Mouse (Mus musculus) neural tube, embryonic 13.5 days (tissue): ENCODE measurements around the gene Lrrc8c. TPM values are rescaled to one million over a fixed set of nuclear protein-coding genes. Genes with fewer than 3 reads are reported as not detected.

ENCODE experiments used
- ATAC-seq: fragments of 200-750 bp; cut with Nextera tagmentation; 2 replicates; pipeline ENCODE4 v1.8.0; 2017; ENCODE audit warnings: low read depth, mild to moderate bottlenecking, moderate TSS enrichment, moderate library complexity
- H3K27ac ChIP-seq: fragments of 300-500 bp; sonication (generic); replicated peaks from 2 replicates; pipeline ENCODE4 v1.5.1; 2015; ENCODE audit warnings: moderate library complexity, mild to moderate bottlenecking, inconsistent platforms
- H3K27me3 ChIP-seq: fragments of 300-500 bp; sonication (generic); 2 replicates; pipeline ENCODE4 v1.6.1; 2015; ENCODE audit warnings: mild to moderate bottlenecking, inconsistent platforms
- H3K36me3 ChIP-seq: fragments of 300-500 bp; sonication (generic); 2 replicates; pipeline ENCODE4 v1.6.1; 2015; ENCODE audit warnings: mild to moderate bottlenecking, inconsistent platforms
- H3K4me1 ChIP-seq: fragments of 300-500 bp; sonication (generic); replicated peaks from 2 replicates; pipeline ENCODE4 v1.6.1; 2015; ENCODE audit warnings: inconsistent platforms
- H3K4me2 ChIP-seq: fragments of 300-500 bp; sonication (generic); 2 replicates; pipeline ENCODE4 v1.6.1; 2015; ENCODE audit warnings: inconsistent platforms, mild to moderate bottlenecking, moderate library complexity
- H3K4me3 ChIP-seq: fragments of 300-500 bp; sonication (generic); 2 replicates; pipeline ENCODE4 v1.5.1; 2015; ENCODE audit warnings: mild to moderate bottlenecking, inconsistent platforms
- H3K9ac ChIP-seq: fragments of 300-500 bp; sonication (generic); 2 replicates; pipeline ENCODE4 v1.6.1; 2015; ENCODE audit warnings: moderate library complexity, mild to moderate bottlenecking, inconsistent platforms
- H3K9me3 ChIP-seq: fragments of 300-500 bp; sonication (generic); 2 replicates; pipeline ENCODE4 v1.6.1; 2016; ENCODE audit warnings: inconsistent platforms
- WGBS: fragments of 180-500 bp; shearing (Covaris S2); methylation state at CpG from one replicate; pipeline ENCODE4 v1.1.7; 2015; 5-methylcytosine and 5-hydroxymethylcytosine counted together
- polyA plus RNA-seq: library from polyadenylated mRNA; unstranded; fragments of >200 nt; fragmentation: Nextera tagmentation; extraction: Ambion mirVana; gene quantifications from 2 replicates; pipeline ENCODE4 v1.2.1, GENCODE M21; 2015

The Lrrc8c gene
- polyA plus RNA-seq = 10.3 and 15.1 TPM in 2 replicates

- H3K9me3 ChIP-seq = no peaks in the 10 kb centered on the region
- peak within 1 kb of the TSS; percentile 89 for H3K9ac ChIP-seq
- peaks cover 26% of the 10 kb centered on the region for H3K4me1 ChIP-seq
- WGBS = under 1% methylated on average over 91 of the region's 93 CpGs
- H3K4me3 ChIP-seq = peak within 1 kb of the TSS; percentile 71
- H3K4me2 ChIP-seq = peak within 1 kb of the TSS; percentile 90
- no peaks in the 10 kb centered on the region for H3K36me3 ChIP-seq
- ATAC-seq = peak; percentile 94
- H3K27me3 ChIP-seq = 0 out of 2 replicates have a peak, but pooled peaks cover 2% of the 10 kb centered on the region
- H3K27ac ChIP-seq = peak within 1 kb of the TSS; percentile 85
Measured at GRCm38 (mm10) chr5:105519096-105519975, at the start of gene Lrrc8c. Gene Lrrc8c, plus strand, starts transcription at chr5:105519388.

- ATAC-seq = no peak
- no peak overlapping the region for H3K4me3 ChIP-seq
- no peaks in the 10 kb centered on the region for H3K9me3 ChIP-seq
- 75% methylated on average over 5 of the region's 5 CpGs for WGBS
- H3K27ac ChIP-seq = no peak overlapping the region
- H3K36me3 ChIP-seq = no peaks in the 10 kb centered on the region
- H3K27me3 ChIP-seq = no peaks in the 10 kb centered on the region
- no peak overlapping the region for H3K9ac ChIP-seq
- H3K4me1 ChIP-seq = 0 out of 2 replicates have a peak, but pooled peaks cover 4% of the 10 kb centered on the region
- no peak overlapping the region for H3K4me2 ChIP-seq
Measured at GRCm38 (mm10) chr5:105472983-105473705, 46.0 kb upstream of the Lrrc8c start.

- WGBS = 88% methylated on average over 9 of the region's 9 CpGs
- ATAC-seq = no peak
- Histone ChIP-seq H3K27ac (no peak overlapping the region), H3K36me3 (peaks cover 35% of the 10 kb centered on the region), H3K9ac (no peak overlapping the region), H3K9me3 (no peaks in the 10 kb centered on the region), H3K4me3 (no peak overlapping the region), H3K4me1 (0 out of 2 replicates have a peak, but pooled peaks cover 4% of the 10 kb centered on the region), H3K4me2 (no peak overlapping the region), H3K27me3 (no peaks in the 10 kb centered on the region)
Measured at GRCm38 (mm10) chr5:105477527-105477926, 41.7 kb upstream of the Lrrc8c start.

- peaks cover 46% of the 10 kb centered on the region for H3K36me3 ChIP-seq
- no peak overlapping the region for H3K27ac ChIP-seq
- no peak overlapping the region for H3K9ac ChIP-seq
- H3K27me3 ChIP-seq = no peaks in the 10 kb centered on the region
- no peaks in the 10 kb centered on the region for H3K9me3 ChIP-seq
- no peak overlapping the region for H3K4me3 ChIP-seq
- ATAC-seq = no peak
- H3K4me2 ChIP-seq = no peak overlapping the region
- H3K4me1 ChIP-seq = no peaks in the 10 kb centered on the region
- WGBS = 90% methylated on average over 13 of the region's 13 CpGs
Measured at GRCm38 (mm10) chr5:105479673-105480072, 39.5 kb upstream of the Lrrc8c start.

- no peak overlapping the region for H3K9ac ChIP-seq
- H3K4me3 ChIP-seq = no peak overlapping the region
- no peak overlapping the region for H3K4me2 ChIP-seq
- ATAC-seq = no peak
- H3K9me3 ChIP-seq = no peaks in the 10 kb centered on the region
- 95% methylated on average over 17 of the region's 17 CpGs for WGBS
- no peaks in the 10 kb centered on the region for H3K27me3 ChIP-seq
- peaks cover 46% of the 10 kb centered on the region for H3K36me3 ChIP-seq
- H3K4me1 ChIP-seq = no peaks in the 10 kb centered on the region
- no peak overlapping the region for H3K27ac ChIP-seq
Measured at GRCm38 (mm10) chr5:105480561-105480960, 38.6 kb upstream of the Lrrc8c start.

GRCm38 (mm10) chr5:105483632-105484031 is 35.6 kb upstream of the Lrrc8c start:
- Histone ChIP-seq H3K4me3 (no peak overlapping the region), H3K27me3 (no peaks in the 10 kb centered on the region), H3K9ac (no peak overlapping the region), H3K9me3 (no peaks in the 10 kb centered on the region), H3K4me1 (no peaks in the 10 kb centered on the region), H3K4me2 (no peak overlapping the region), H3K36me3 (peaks cover 56% of the 10 kb centered on the region), H3K27ac (no peak overlapping the region)
- no peak for ATAC-seq
- WGBS = 86% methylated on average over 2 of the region's 2 CpGs

GRCm38 (mm10) chr5:105484247-105484646 is 34.9 kb upstream of the Lrrc8c start:
- no peak overlapping the region for H3K4me3 ChIP-seq
- no peak overlapping the region for H3K27ac ChIP-seq
- WGBS = 85% methylated on average over 6 of the region's 6 CpGs
- peaks cover 53% of the 10 kb centered on the region for H3K36me3 ChIP-seq
- no peaks in the 10 kb centered on the region for H3K4me1 ChIP-seq
- H3K9ac ChIP-seq = no peak overlapping the region
- no peak overlapping the region for H3K4me2 ChIP-seq
- no peaks in the 10 kb centered on the region for H3K27me3 ChIP-seq
- no peak for ATAC-seq
- H3K9me3 ChIP-seq = no peaks in the 10 kb centered on the region

- no peak overlapping the region for H3K4me2 ChIP-seq
- H3K36me3 ChIP-seq = peaks cover 47% of the 10 kb centered on the region
- H3K27me3 ChIP-seq = no peaks in the 10 kb centered on the region
- H3K4me1 ChIP-seq = no peaks in the 10 kb centered on the region
- ATAC-seq = no peak
- H3K9ac ChIP-seq = no peak overlapping the region
- WGBS = 84% methylated on average over 14 of the region's 14 CpGs
- H3K27ac ChIP-seq = no peak overlapping the region
- no peaks in the 10 kb centered on the region for H3K9me3 ChIP-seq
- no peak overlapping the region for H3K4me3 ChIP-seq
Measured at GRCm38 (mm10) chr5:105484891-105485290, 34.3 kb upstream of the Lrrc8c start.

- Histone ChIP-seq H3K4me2 (no peak overlapping the region), H3K9me3 (no peaks in the 10 kb centered on the region), H3K4me1 (peaks cover 34% of the 10 kb centered on the region), H3K9ac (no peak overlapping the region), H3K4me3 (no peak overlapping the region), H3K27ac (no peak overlapping the region), H3K27me3 (0 out of 2 replicates have a peak, but pooled peaks cover 4% of the 10 kb centered on the region), H3K36me3 (peaks cover 15% of the 10 kb centered on the region)
- ATAC-seq = no peak
- 92% methylated on average over 5 of the region's 5 CpGs for WGBS
Measured at GRCm38 (mm10) chr5:105490211-105490610, 29.0 kb upstream of the Lrrc8c start.

- Histone ChIP-seq H3K9me3 (no peaks in the 10 kb centered on the region), H3K4me1 (peaks cover 46% of the 10 kb centered on the region), H3K4me3 (no peak overlapping the region), H3K9ac (no peak overlapping the region), H3K36me3 (peaks cover 11% of the 10 kb centered on the region; the same call in 1 of the 2 replicates), H3K27me3 (peaks cover 4% of the 10 kb centered on the region; the same call in 1 of the 2 replicates), H3K4me2 (no peak overlapping the region), H3K27ac (no peak overlapping the region)
- ATAC-seq = 0 out of 2 replicates have a peak, but pooled peaks have one; percentile 55
- WGBS = 53% methylated on average over 4 of the region's 4 CpGs
Measured at GRCm38 (mm10) chr5:105491389-105491788, 27.8 kb upstream of the Lrrc8c start.

GRCm38 (mm10) chr5:105492367-105493246 is 26.6 kb upstream of the Lrrc8c start:
- Histone ChIP-seq H3K36me3 (peaks cover 8% of the 10 kb centered on the region; the same call in 1 of the 2 replicates), H3K4me1 (peaks cover 50% of the 10 kb centered on the region), H3K9me3 (no peaks in the 10 kb centered on the region), H3K9ac (no peak overlapping the region), H3K27ac (no peak overlapping the region), H3K4me2 (no peak overlapping the region), H3K27me3 (peaks cover 4% of the 10 kb centered on the region), H3K4me3 (no peak overlapping the region)
- WGBS = 35% methylated on average over 10 of the region's 10 CpGs
- ATAC-seq = no peak
